Mouse (Mus musculus) ES-Bruce4 (cell line): Measurements from ENCODE around the gene Col12a1. TPM values are rescaled to one million over a fixed set of nuclear protein-coding genes. Genes with fewer than 3 reads are reported as not detected.

Source experiments
- H3K27ac ChIP-seq: 2 replicates; pipeline ENCODE4 v1.5.1; 2012; ENCODE audit warnings: low read length, inconsistent platforms; ENCODE audit not compliant: insufficient read depth
- H3K27me3 ChIP-seq: 2 replicates; pipeline ENCODE4 v1.6.1; 2012; ENCODE audit warnings: mild to moderate bottlenecking, low read length, inconsistent platforms; ENCODE audit not compliant: control insufficient read depth, poor library complexity, insufficient read depth, severe bottlenecking
- H3K36me3 ChIP-seq: 2 replicates; pipeline ENCODE4 v1.6.1; 2012; ENCODE audit warnings: inconsistent platforms, mild to moderate bottlenecking, low read length, moderate library complexity; ENCODE audit not compliant: control insufficient read depth, poor library complexity, insufficient read depth, severe bottlenecking
- H3K4me1 ChIP-seq: one replicate; pipeline ENCODE4 v1.8.1; 2011; ENCODE audit warnings: low read length; ENCODE audit not compliant: control insufficient read depth, insufficient read depth
- H3K4me3 ChIP-seq: 2 replicates; pipeline ENCODE4 v1.5.1; 2011; ENCODE audit warnings: low read depth, mild to moderate bottlenecking, low read length
- H3K9ac ChIP-seq: 2 replicates; pipeline ENCODE4 v1.6.1; 2012; ENCODE audit warnings: low read depth, mild to moderate bottlenecking, inconsistent platforms; ENCODE audit not compliant: poor library complexity, severe bottlenecking
- H3K9me3 ChIP-seq: replicated peaks from 2 replicates; pipeline ENCODE4 v1.6.1; 2012; ENCODE audit warnings: mild to moderate bottlenecking, low read length, inconsistent platforms; ENCODE audit not compliant: control insufficient read depth, poor library complexity, insufficient read depth, severe bottlenecking
- CTCF ChIP-seq: IDR thresholded peaks from one replicate; pipeline ENCODE4 v1.8.1; 2011; ENCODE audit warnings: low read depth, low read length
- EP300 ChIP-seq: IDR thresholded peaks from 2 replicates; pipeline ENCODE4 v1.6.1; 2011; ENCODE audit warnings: low read depth, low read length; ENCODE audit not compliant: insufficient read depth
- POLR2A ChIP-seq: IDR thresholded peaks from one replicate; pipeline ENCODE4 v1.8.1; 2011; ENCODE audit warnings: low read length; ENCODE audit not compliant: insufficient read depth
- polyA plus RNA-seq: library from polyadenylated mRNA; stranded (reverse); fragments of >200 nt; gene quantifications from 2 replicates; pipeline ENCODE4 v1.2.4, GENCODE M21; 2011; ENCODE audit warnings: low read depth; ENCODE audit not compliant: missing spikeins, insufficient read depth, insufficient read length

Gene Col12a1
- polyA plus RNA-seq, 1 experiment: 3.3 TPM

DNA sequence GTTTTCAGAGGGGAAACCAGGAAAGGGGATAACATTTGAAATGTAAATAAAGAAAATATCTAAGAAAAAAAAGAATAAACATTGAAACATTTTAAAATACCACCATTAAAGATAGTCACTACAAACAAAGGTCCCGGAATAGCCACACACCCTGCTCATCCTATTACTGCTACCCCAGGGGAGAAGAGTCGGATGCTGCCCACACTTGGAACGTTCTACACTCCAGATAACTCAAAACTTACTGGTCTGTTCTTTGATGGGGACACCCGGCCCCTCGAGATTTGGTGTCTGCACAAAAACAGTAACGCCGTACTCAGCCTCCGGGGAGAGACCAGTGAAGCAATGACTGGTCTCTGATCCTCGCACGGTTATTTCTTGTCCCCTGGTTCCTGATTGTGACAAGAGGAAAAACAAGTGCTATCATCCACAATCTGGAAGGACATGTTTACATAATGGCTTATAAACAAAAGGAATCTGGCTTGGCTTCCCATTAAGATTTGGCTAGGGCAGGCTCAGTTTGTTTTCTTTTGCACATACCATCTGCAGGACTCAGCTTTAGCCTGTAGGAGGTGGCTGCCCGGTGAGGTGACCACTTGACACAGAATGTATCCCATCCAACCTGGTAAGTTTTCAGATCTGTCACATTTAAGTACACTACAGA is 79.1 kb downstream of the Col12a1 start:
- H3K9me3 ChIP-seq: no peaks in the 10 kb centered on the region
- H3K4me3 ChIP-seq: no peak overlapping the region
- TF ChIP-seq EP300 (no peak), POLR2A (no peak), CTCF (no peak)
- no peaks in the 10 kb centered on the region for H3K27me3 ChIP-seq
- no peak overlapping the region for H3K9ac ChIP-seq
- H3K27ac ChIP-seq: no peak overlapping the region
- H3K4me1 ChIP-seq: no peaks in the 10 kb centered on the region
- no peaks in the 10 kb centered on the region for H3K36me3 ChIP-seq

DNA sequence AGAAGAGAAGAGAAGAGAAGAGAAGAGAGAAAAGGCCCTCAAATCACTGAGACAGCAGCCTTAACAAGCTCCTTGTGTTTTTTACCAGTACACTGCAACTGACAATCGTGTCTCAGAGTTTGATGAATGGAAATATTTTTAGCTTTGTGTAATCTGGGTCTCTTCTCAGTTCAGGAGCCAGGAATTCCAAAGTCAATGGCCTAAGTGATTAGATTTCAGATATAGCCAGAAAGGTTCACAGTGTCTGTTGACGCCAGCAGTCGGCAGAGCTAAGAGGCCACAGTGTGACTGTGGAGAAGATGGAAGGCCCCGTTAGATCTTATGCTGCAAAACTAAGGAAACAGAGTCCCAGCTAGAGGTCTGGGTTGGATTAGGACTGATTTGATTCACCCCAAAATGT is 80.8 kb downstream of the Col12a1 start:
- H3K27me3 ChIP-seq: no peaks in the 10 kb centered on the region
- H3K4me1 ChIP-seq: no peaks in the 10 kb centered on the region
- no peak overlapping the region for H3K9ac ChIP-seq
- H3K4me3 ChIP-seq: no peak overlapping the region
- no peak for TF ChIP-seq EP300
- no peak for TF ChIP-seq CTCF
- no peaks in the 10 kb centered on the region for H3K9me3 ChIP-seq
- H3K36me3 ChIP-seq: no peaks in the 10 kb centered on the region
- no peak overlapping the region for H3K27ac ChIP-seq

- H3K4me1 ChIP-seq: no peaks in the 10 kb centered on the region
- H3K4me3 ChIP-seq: no peak overlapping the region
- H3K36me3 ChIP-seq: no peaks in the 10 kb centered on the region
- TF ChIP-seq CTCF: no peak
- no peak for TF ChIP-seq EP300
- TF ChIP-seq POLR2A: no peak
- no peaks in the 10 kb centered on the region for H3K9me3 ChIP-seq
- H3K27me3 ChIP-seq: no peaks in the 10 kb centered on the region
- H3K9ac ChIP-seq: no peak overlapping the region
- no peak overlapping the region for H3K27ac ChIP-seq
Measured at GRCm38 (mm10) chr9:79634076-79634475, 84.6 kb downstream of the Col12a1 start.

DNA sequence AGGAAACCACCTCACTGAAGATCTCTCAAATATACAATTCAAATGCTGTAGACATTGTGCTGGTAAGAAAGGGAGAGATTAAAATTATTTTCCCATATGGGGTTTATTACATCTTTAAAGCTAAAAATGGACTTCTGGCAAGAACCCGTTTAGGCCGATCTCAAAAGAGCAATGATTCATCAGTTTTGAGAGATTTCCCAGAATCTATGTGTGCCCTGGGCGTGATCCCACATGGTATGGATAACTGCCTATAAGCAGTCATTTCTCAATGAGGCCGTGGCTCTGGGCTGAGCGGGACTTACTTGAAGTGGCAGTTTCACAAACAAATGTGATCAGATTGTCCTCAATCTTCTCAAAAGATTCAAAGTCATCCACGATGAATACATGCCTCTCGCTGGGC is 87.4 kb downstream of the Col12a1 start:
- Histone ChIP-seq H3K27ac (no peak overlapping the region), H3K9me3 (no peaks in the 10 kb centered on the region), H3K36me3 (no peaks in the 10 kb centered on the region), H3K4me3 (no peak overlapping the region), H3K9ac (no peak overlapping the region), H3K27me3 (no peaks in the 10 kb centered on the region), H3K4me1 (no peaks in the 10 kb centered on the region)
- TF ChIP-seq CTCF (no peak), POLR2A (no peak), EP300 (no peak)

DNA sequence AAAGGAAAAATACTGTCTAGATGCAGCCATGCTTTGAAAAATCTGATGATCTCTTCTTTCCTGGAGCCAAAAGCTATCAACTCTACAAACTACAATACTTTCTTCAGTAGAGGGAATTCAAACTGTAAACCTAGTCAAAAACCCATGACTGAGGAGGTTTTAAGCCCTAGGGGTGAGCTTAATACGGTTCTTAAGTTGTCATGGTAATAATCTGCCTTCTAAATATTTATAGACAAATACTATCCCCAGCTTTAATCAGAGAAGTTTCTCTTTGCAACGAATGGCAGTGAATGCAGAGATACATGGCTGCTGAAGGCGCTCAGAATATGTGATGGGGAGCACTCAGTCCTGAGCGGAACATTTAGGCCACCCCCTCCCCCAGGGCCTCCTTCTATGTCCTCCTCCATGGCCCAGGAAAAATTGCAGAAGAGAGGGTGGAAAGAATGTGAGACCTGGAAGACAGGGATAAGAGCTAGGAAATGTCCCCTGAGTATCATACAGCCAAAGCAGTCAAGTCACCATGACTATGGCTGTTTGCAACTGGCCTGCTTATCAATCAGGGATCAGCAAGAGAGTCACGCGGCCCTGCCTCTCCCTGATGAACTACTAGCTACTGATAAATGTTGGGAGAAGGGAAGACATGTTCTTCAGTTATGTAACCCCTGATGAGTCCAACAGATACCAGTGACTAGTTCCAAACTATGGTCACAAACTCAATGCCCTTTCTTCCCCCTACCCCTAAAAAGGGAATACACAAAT is 99.6 kb downstream of the Col12a1 start:
- Histone ChIP-seq H3K36me3 (no peaks in the 10 kb centered on the region), H3K27ac (no peak overlapping the region), H3K9ac (no peak overlapping the region), H3K27me3 (no peaks in the 10 kb centered on the region), H3K9me3 (no peaks in the 10 kb centered on the region), H3K4me3 (no peak overlapping the region), H3K4me1 (no peaks in the 10 kb centered on the region)
- TF ChIP-seq POLR2A (no peak), EP300 (no peak), CTCF (no peak)

DNA sequence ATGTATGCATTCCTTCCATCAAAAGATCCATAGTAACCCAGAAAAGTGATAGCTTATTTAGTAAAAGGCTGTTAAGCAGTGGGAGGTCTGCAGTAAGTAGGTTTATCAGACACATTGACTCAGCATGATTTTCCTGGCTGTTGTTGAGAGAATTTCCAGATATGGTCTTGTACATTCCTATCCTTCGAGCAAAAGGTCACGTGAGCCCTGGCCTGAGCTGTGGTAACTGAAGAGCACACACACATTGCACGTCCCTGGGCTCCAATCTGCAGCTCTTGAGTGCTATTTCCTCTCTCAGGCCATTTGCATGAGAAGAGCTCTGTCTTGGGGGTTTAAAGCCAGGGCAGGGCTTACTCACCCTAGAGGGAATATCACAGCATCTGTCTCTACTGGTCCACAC is 101.3 kb downstream of the Col12a1 start:
- Histone ChIP-seq H3K9me3 (no peaks in the 10 kb centered on the region), H3K27ac (no peak overlapping the region), H3K36me3 (no peaks in the 10 kb centered on the region), H3K4me3 (no peak overlapping the region), H3K27me3 (no peaks in the 10 kb centered on the region), H3K4me1 (no peaks in the 10 kb centered on the region), H3K9ac (no peak overlapping the region)
- TF ChIP-seq CTCF: no peak
- peak; percentile 82 for TF ChIP-seq EP300
- TF ChIP-seq POLR2A: no peak
